Mouse (Mus musculus) forebrain, embryonic 11.5 days (tissue): ENCODE measurements at regions not wholly inside any gene's neighbourhood (a gene's known extent, or its start where the extent isn't known, plus 50 kb on each side); places are given as distances from the start of the nearest gene placed in this dataset.

ENCODE experiments used
- ATAC-seq: fragments of 200-750 bp; cut with Nextera tagmentation; replicated peaks from 2 replicates; pipeline ENCODE4 v1.8.0; 2017; ENCODE audit warnings: moderate TSS enrichment; ENCODE audit not compliant: low FRiP score
- DNase-seq: peaks from one replicate; pipeline ENCODE4 v3.0.0-alpha.2; 2017; ENCODE audit warnings: low spot score
- H3K27ac ChIP-seq: fragments of 300-500 bp; sonication (generic); 2 replicates; pipeline ENCODE4 v1.5.1; 2014; ENCODE audit warnings: low read depth, low read length
- H3K27me3 ChIP-seq: fragments of 300-500 bp; sonication (generic); 2 replicates; pipeline ENCODE4 v1.6.1; 2014; ENCODE audit warnings: mild to moderate bottlenecking, low read length, mixed read lengths; ENCODE audit not compliant: control insufficient read depth, insufficient read depth
- H3K36me3 ChIP-seq: fragments of 300-500 bp; sonication (generic); 2 replicates; pipeline ENCODE4 v1.6.1; 2014; ENCODE audit warnings: mild to moderate bottlenecking, low read length, moderate library complexity, mixed read lengths; ENCODE audit not compliant: control insufficient read depth, insufficient read depth
- H3K4me1 ChIP-seq: fragments of 300-500 bp; sonication (generic); replicated peaks from 2 replicates; pipeline ENCODE4 v1.6.1; 2014; ENCODE audit warnings: low read length, mixed read lengths; ENCODE audit not compliant: control insufficient read depth, insufficient read depth
- H3K4me2 ChIP-seq: fragments of 300-500 bp; sonication (generic); 2 replicates; pipeline ENCODE4 v1.6.1; 2014; ENCODE audit warnings: low read depth, mild to moderate bottlenecking, low read length, moderate library complexity, mixed read lengths; ENCODE audit not compliant: severe bottlenecking
- H3K4me3 ChIP-seq: fragments of 300-500 bp; sonication (generic); 2 replicates; pipeline ENCODE4 v1.5.1; 2014; ENCODE audit warnings: low read depth, low read length
- H3K9ac ChIP-seq: fragments of 300-500 bp; sonication (generic); 2 replicates; pipeline ENCODE4 v1.6.1; 2014; ENCODE audit warnings: low read length
- H3K9me3 ChIP-seq: fragments of 300-500 bp; sonication (generic); 2 replicates; pipeline ENCODE4 v1.6.1; 2016; ENCODE audit warnings: low read length, mixed read lengths; ENCODE audit not compliant: control insufficient read depth
- WGBS: fragments of 180-500 bp; shearing (Covaris S2); extraction: QIAGEN DNeasy Blood & Tissue Kit; methylation state at CpG from one replicate; pipeline ENCODE4 v1.1.7; 2014; 5-methylcytosine and 5-hydroxymethylcytosine counted together

DNA sequence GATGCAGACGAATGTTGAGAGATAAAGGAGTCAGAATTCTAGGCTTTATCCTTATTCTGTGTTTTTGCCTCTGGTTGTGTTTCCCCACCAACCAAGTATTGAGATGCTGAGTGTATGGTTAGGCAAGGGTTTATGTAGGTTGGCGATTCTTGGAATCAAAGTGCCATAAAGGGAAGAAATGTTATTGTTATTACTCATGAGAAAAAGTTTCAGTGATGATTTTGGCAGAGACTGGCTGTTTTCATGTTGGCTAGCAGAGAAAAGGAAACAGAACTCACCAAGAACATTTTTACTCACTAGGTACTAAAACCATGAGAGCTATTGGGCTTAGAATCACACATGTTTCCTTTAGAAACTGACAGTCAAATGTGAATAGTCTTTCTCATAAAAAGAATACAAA is 202.9 kb downstream of the Fzd1 start:
- H3K4me3 ChIP-seq, result no peak overlapping the region
- WGBS, result 70% methylated on average over 2 of the region's 2 CpGs

DNA sequence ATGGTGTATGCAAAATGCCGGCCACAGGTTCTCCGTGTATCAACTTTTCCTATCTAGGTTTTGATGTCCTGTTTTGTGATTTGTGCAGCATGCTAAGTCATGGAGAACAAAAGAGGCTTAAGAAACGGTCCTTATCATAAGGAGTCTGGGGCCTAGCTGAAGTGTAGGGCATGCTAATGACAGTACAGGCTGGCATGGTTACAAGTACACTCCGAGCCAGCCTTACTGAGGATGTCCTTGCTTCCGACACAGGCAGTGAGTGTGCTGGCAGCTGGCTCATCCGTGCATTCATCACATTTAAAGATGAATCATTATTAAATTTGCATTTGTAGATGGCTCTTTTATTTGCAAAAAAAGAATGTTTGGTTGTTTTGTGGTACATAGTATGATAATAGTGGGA is 219.3 kb downstream of the Fzd1 start:
- WGBS, result 82% methylated on average over 6 of the region's 6 CpGs
- no peak overlapping the region for H3K27ac ChIP-seq
- no peaks in the 10 kb centered on the region for H3K27me3 ChIP-seq
- H3K4me3 ChIP-seq, result no peak overlapping the region
- no peak overlapping the region for H3K4me2 ChIP-seq
- ATAC-seq (no peak), DNase-seq (no peak)
- H3K36me3 ChIP-seq, result no peaks in the 10 kb centered on the region
- no peak overlapping the region for H3K9ac ChIP-seq
- H3K9me3 ChIP-seq, result no peaks in the 10 kb centered on the region
- H3K4me1 ChIP-seq, result no peaks in the 10 kb centered on the region; the same call in 1 of the 2 replicates

More for the DNA sequence above, 202.9 kb downstream of the Fzd1 start:
- no peak overlapping the region for H3K4me2 ChIP-seq
- H3K9me3 ChIP-seq, result no peaks in the 10 kb centered on the region
- no peak overlapping the region for H3K27ac ChIP-seq
- ATAC-seq, result no peak
- no peak overlapping the region for H3K9ac ChIP-seq
- DNase-seq, result no peak
- H3K36me3 ChIP-seq, result no peaks in the 10 kb centered on the region
- no peaks in the 10 kb centered on the region for H3K27me3 ChIP-seq
- H3K4me1 ChIP-seq, result no peaks in the 10 kb centered on the region

DNA sequence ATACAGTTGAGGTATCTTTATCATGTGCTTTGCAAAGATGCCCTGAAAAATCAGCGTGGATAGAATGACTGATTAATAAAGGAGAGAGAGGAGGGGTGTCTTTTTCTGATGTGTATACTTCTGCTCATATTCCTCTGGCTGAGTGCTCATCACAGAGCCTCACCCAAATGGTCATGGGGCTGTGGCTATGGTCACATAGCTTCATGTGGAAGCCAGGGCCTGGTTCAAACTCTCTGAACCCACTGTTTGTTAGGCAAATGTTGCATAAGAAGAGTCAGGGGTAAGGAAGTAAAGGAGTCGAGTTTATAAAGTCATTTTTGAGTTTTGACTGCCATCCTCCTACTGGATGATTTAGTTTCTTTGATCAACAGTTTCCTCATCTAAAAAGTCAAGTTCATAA is 221.0 kb downstream of the Fzd1 start:
- no peaks in the 10 kb centered on the region for H3K27me3 ChIP-seq
- H3K4me1 ChIP-seq, result no peaks in the 10 kb centered on the region; the same call in 1 of the 2 replicates
- H3K9ac ChIP-seq, result no peak overlapping the region
- 76% methylated on average over 2 of the region's 2 CpGs for WGBS
- no peak overlapping the region for H3K27ac ChIP-seq
- H3K4me2 ChIP-seq, result no peak overlapping the region
- no peak for DNase-seq
- H3K36me3 ChIP-seq, result no peaks in the 10 kb centered on the region
- H3K4me3 ChIP-seq, result no peak overlapping the region
- ATAC-seq, result no peak
- H3K9me3 ChIP-seq, result no peaks in the 10 kb centered on the region

DNA sequence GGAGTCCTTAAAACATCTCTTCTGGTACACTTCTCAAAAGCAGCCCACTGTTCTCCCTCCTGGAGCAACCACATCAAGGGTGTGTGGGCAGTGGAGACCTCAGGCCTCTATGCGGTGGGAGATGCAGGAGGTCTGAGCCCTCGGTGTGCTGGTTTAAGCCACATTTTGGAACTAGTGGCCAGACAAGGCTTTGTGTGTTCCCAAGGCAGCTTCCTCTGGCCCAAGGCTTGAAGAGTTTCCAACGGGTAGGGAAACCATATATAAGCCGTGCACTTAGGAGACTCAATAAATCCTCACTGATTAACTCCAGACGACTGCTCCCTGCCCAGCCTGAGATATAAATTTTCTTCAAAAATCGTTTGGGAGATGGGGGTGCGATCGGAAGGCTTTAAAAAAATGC is 221.9 kb downstream of the Fzd1 start:
- no peaks in the 10 kb centered on the region; the same call in 1 of the 2 replicates for H3K4me1 ChIP-seq
- DNase-seq, result no peak
- H3K36me3 ChIP-seq, result no peaks in the 10 kb centered on the region
- no peak overlapping the region for H3K9ac ChIP-seq
- ATAC-seq, result no peak
- H3K27ac ChIP-seq, result no peak overlapping the region
- H3K27me3 ChIP-seq, result no peaks in the 10 kb centered on the region
- H3K4me3 ChIP-seq, result no peak overlapping the region
- no peaks in the 10 kb centered on the region for H3K9me3 ChIP-seq
- WGBS, result 76% methylated on average over 8 of the region's 8 CpGs
- H3K4me2 ChIP-seq, result no peak overlapping the region

GRCm38 (mm10) chr5:4534512-4534911 is 223.3 kb downstream of the Fzd1 start:
- Histone ChIP-seq H3K4me2 (no peak overlapping the region), H3K9ac (no peak overlapping the region), H3K9me3 (no peaks in the 10 kb centered on the region), H3K27me3 (no peaks in the 10 kb centered on the region), H3K27ac (no peak overlapping the region), H3K36me3 (no peaks in the 10 kb centered on the region), H3K4me3 (no peak overlapping the region), H3K4me1 (peaks cover 3% of the 10 kb centered on the region; the same call in 1 of the 2 replicates)
- DNase-seq, result no peak
- 72% methylated on average over 2 of the region's 2 CpGs for WGBS
- ATAC-seq, result no peak

DNA sequence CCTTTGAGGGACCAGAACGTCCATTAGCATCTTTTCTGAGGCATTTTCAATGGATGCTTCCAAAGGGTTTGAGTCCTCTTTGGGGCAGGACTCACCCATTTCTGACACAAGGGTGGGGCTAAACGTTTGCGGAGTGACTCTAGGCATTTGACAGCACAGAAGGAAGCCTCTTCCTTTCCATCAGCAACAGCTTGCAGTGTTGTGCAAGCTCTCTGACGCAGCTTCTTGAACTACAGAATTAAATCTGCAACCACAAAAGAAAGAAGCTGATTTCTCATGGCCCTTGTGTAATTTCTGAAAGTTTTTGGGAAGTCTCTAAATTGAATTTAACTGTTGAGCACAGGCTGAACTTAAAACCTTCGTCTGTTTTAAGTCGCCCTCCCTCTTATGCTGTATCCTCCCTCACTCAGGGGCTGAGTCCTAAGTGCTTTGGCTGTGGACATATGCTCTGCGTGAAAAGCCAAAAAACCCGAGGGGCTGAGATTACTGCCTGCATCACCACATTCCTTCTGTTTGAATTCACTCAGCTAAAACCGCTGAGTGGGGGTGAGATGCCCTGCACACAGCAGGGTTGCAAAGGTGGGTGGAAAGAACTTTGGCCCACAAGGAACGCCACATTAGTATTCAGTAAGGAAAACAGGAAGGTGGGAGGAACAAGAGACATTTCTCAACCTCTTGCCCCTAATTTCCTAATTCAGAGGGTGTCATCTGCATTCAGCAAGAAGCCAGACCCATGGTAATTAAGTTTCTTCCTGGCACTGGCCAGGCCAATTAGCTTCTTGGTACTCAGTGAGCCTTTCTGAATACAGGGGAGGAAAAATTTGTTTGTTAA is 227.4 kb downstream of the Fzd1 start:
- 26% methylated on average over 10 of the region's 10 CpGs for WGBS
- Histone ChIP-seq H3K9ac (no peak overlapping the region), H3K27me3 (no peaks in the 10 kb centered on the region), H3K9me3 (no peaks in the 10 kb centered on the region), H3K27ac (no peak overlapping the region), H3K4me1 (peaks cover 3% of the 10 kb centered on the region; the same call in 1 of the 2 replicates), H3K4me2 (no peak overlapping the region), H3K4me3 (no peak overlapping the region), H3K36me3 (no peaks in the 10 kb centered on the region)
- DNase-seq (no peak), ATAC-seq (0 out of 2 replicates have a peak, but pooled peaks have one; percentile 27)

- 92% methylated on average over 9 of the region's 9 CpGs for WGBS
- no peak for DNase-seq
- H3K9ac ChIP-seq, result no peak overlapping the region
Measured at GRCm38 (mm10) chr5:4526042-4526815, 231.6 kb downstream of the Fzd1 start.

DNA sequence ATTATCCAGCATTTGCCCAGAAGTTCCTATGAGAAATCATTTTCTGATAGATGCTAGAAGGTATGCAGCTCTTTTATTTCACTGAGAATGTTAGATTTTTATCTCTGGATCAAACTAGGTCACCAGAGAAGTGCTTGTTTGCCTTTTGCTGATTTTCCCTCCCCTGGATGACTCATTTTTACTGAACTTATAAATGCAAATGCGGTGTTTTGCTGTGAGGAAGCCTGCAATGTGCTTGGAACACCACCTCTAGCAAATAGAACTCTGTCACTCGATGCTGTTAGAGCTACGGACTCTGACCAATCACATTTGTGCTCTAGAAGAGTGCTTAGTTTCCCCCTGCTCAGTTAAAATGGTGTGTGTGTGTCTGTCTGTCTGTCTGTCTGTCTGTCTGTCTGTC is 257.2 kb downstream of the Fzd1 start:
- 93% methylated on average over 3 of the region's 3 CpGs for WGBS
- H3K4me3 ChIP-seq, result no peak overlapping the region
- DNase-seq (no peak), ATAC-seq (no peak)
- no peaks in the 10 kb centered on the region for H3K27me3 ChIP-seq
- no peak overlapping the region for H3K9ac ChIP-seq
- no peaks in the 10 kb centered on the region for H3K9me3 ChIP-seq
- no peak overlapping the region for H3K4me2 ChIP-seq
- peaks cover 9% of the 10 kb centered on the region for H3K4me1 ChIP-seq
- no peak overlapping the region for H3K27ac ChIP-seq
- H3K36me3 ChIP-seq, result no peaks in the 10 kb centered on the region

More at GRCm38 (mm10) chr5:4526042-4526815, 231.6 kb downstream of the Fzd1 start:
- H3K27ac ChIP-seq, result no peak overlapping the region
- H3K4me2 ChIP-seq, result no peak overlapping the region
- no peaks in the 10 kb centered on the region for H3K9me3 ChIP-seq
- ATAC-seq, result no peak
- no peaks in the 10 kb centered on the region for H3K27me3 ChIP-seq
- 0 out of 2 replicates have a peak, but pooled peaks cover 3% of the 10 kb centered on the region for H3K4me1 ChIP-seq
- no peaks in the 10 kb centered on the region for H3K36me3 ChIP-seq
- no peak overlapping the region for H3K4me3 ChIP-seq
